Mouse (Mus musculus) bone marrow, adult 2 months (tissue): ENCODE data around the gene Iqck. TPM values are rescaled to one million over a fixed set of nuclear protein-coding genes. Genes with fewer than 3 reads are reported as not detected.

Experiments
- H3K27ac ChIP-seq: fragments of 200-500 bp; 2 replicates; pipeline ENCODE4 v1.5.1; 2012; ENCODE audit warnings: low read depth, mild to moderate bottlenecking, control low read depth, inconsistent platforms, low read length; ENCODE audit not compliant: control insufficient read depth, poor library complexity, insufficient read depth
- H3K4me1 ChIP-seq: fragments of 200-500 bp; 2 replicates; pipeline ENCODE4 v1.6.1; 2011; ENCODE audit warnings: low read length; ENCODE audit not compliant: control insufficient read depth, insufficient read depth
- H3K4me3 ChIP-seq: fragments of 200-500 bp; replicated peaks from 2 replicates; pipeline ENCODE3; 2011; ENCODE audit warnings: mild to moderate bottlenecking, low read depth, low read length, control low read depth; ENCODE audit not compliant: control insufficient read depth
- CTCF ChIP-seq: fragments of 200-500 bp; IDR thresholded peaks from 2 replicates; pipeline ENCODE4 v1.5.1; 2011; ENCODE audit warnings: low read length, control low read depth; ENCODE audit not compliant: control insufficient read depth, insufficient read depth
- POLR2A ChIP-seq: fragments of 200-500 bp; IDR thresholded peaks from 2 replicates; pipeline ENCODE4 v1.6.1; 2011; ENCODE audit warnings: low read depth, mild to moderate bottlenecking, control low read depth, low read length, borderline replicate concordance; ENCODE audit not compliant: control insufficient read depth
- whole genome bisulfite sequencing: fragments of 180-500 bp; shearing (Covaris S2); methylation state at CpG from one replicate; pipeline ENCODE4 v1.1.7; 2018; 5-methylcytosine and 5-hydroxymethylcytosine counted together
- polyA plus RNA-seq: library from polyadenylated mRNA; stranded (reverse); fragments of >200 nt; gene quantifications from 2 replicates; pipeline ENCODE4 v1.2.4, GENCODE M21; 2011; ENCODE audit warnings: low replicate concordance; ENCODE audit not compliant: missing spikeins, insufficient read depth, insufficient read length

Gene Iqck
- polyA plus RNA-seq, 1 experiment = not detected

GRCm38 (mm10) chr7:118926516-118927260 is 71.1 kb downstream of the Iqck start:
- Histone ChIP-seq H3K4me1 (no peaks in the 10 kb centered on the region), H3K4me3 (no peak overlapping the region), H3K27ac (no peak overlapping the region)
- 74% methylated on average over 6 of the region's 6 CpGs for WGBS
- no peak for TF ChIP-seq CTCF

DNA sequence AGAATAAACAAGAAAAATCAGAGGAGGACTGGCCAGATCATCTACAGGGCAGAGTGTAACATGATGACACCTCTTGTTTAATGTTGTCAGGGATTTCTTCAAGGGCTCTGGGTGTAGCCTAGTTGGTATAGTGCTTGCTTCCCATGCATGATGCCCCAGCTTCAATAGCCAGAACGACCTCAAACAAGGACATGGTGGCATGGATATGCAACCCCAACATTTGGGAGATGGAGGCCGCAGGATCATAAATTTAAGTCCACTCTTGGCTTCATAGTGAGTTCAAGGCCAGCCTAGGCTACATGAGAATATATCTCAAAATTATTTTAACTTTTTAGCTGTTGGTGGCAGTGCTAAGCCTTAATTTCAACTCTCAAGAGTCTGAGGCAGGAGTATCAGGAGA is 71.7 kb downstream of the Iqck start:
- no peak for TF ChIP-seq POLR2A
- TF ChIP-seq CTCF = no peak
- H3K4me1 ChIP-seq = no peaks in the 10 kb centered on the region
- 84% methylated on average over 2 of the region's 2 CpGs for WGBS
- no peak overlapping the region for H3K27ac ChIP-seq
- H3K4me3 ChIP-seq = no peak overlapping the region

GRCm38 (mm10) chr7:118928316-118928715 is 72.8 kb downstream of the Iqck start:
- TF ChIP-seq POLR2A (no peak), CTCF (no peak)

GRCm38 (mm10) chr7:118928916-118929315 is 73.4 kb downstream of the Iqck start:
- Histone ChIP-seq H3K27ac (no peak overlapping the region), H3K4me3 (no peak overlapping the region), H3K4me1 (no peaks in the 10 kb centered on the region)
- WGBS = 77% methylated on average over 8 of the region's 8 CpGs
- TF ChIP-seq POLR2A = no peak
- TF ChIP-seq CTCF = no peak

More at GRCm38 (mm10) chr7:118928316-118928715, 72.8 kb downstream of the Iqck start:
- 88% methylated on average over 3 of the region's 3 CpGs for WGBS
- H3K4me1 ChIP-seq = no peaks in the 10 kb centered on the region
- H3K27ac ChIP-seq = no peak overlapping the region
- H3K4me3 ChIP-seq = no peak overlapping the region

DNA sequence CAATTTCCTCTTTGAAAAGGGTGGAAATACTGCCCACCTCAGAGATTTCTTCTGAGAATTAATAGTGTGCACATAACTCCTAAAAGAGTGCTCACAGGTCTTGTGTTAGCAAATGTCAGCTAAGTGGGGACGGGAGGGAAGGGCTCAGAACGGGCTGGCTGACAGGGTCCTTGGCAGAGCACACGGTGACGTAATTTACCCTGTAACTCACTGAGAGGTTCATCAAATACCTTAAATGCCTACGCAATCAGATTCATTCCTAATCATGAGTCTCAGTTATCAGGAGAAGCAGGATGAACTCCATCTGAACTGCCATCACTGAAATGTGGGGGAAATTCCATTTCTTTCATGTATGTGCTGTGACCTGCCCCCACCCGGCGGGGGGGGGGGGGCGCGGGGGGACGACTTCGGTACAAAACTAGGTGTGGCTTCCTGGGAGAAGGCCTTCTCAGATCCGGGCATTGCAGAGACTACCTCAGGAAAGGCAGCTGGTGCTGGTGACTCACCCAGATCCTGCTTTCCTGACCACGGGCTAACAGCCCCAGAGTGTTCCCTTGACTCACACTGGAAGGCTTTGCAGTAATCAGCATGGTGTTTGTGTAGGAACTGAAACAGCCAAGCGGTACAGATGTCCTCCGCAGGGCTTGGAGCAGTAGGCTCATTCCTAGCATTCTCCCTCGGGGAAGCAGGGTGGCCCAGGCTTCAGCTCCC is 74.2 kb downstream of the Iqck start:
- no peak for TF ChIP-seq POLR2A
- TF ChIP-seq CTCF = no peak
- no peak overlapping the region for H3K4me3 ChIP-seq
- no peak overlapping the region for H3K27ac ChIP-seq
- 35% methylated on average over 16 of the region's 16 CpGs for WGBS
- H3K4me1 ChIP-seq = no peaks in the 10 kb centered on the region

GRCm38 (mm10) chr7:118931502-118932395 is 76.2 kb downstream of the Iqck start:
- WGBS = 75% methylated on average over 17 of the region's 17 CpGs
- Histone ChIP-seq H3K27ac (no peak overlapping the region), H3K4me3 (no peak overlapping the region), H3K4me1 (no peaks in the 10 kb centered on the region)
- TF ChIP-seq CTCF = no peak
- TF ChIP-seq POLR2A = no peak

- TF ChIP-seq CTCF = no peak
- TF ChIP-seq POLR2A = no peak
Observed at GRCm38 (mm10) chr7:118935306-118935705, 79.8 kb downstream of the Iqck start.

DNA sequence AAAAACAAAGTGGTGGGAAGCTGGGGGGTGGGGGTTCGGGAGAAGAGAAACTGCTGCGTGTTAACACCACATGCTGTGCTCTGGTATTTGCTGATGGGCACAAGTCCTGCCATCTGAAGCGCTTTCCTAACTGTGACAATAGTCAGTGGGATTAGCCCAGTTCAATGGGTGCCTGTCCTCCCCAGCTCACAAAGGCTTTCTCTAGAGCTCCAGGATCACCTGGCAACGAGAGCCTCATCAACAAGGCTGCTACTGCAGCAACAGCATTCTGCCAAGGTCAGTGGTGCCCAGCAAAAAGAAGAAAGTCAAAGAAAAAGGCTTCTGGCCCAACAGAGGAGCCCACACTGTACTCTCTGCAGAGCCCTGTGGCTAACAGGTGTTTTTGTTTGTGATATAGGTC is 81.3 kb downstream of the Iqck start:
- TF ChIP-seq CTCF (no peak), POLR2A (no peak)
- no peaks in the 10 kb centered on the region; the same call in 1 of the 2 replicates for H3K4me1 ChIP-seq
- no peak overlapping the region for H3K27ac ChIP-seq
- WGBS = 74% methylated on average over 4 of the region's 4 CpGs
- no peak overlapping the region for H3K4me3 ChIP-seq

More at GRCm38 (mm10) chr7:118935306-118935705, 79.8 kb downstream of the Iqck start:
- H3K27ac ChIP-seq = no peak overlapping the region
- H3K4me1 ChIP-seq = no peaks in the 10 kb centered on the region; the same call in 1 of the 2 replicates
- WGBS = 18% methylated on average over 2 of the region's 2 CpGs
- H3K4me3 ChIP-seq = no peak overlapping the region
